Mouse (Mus musculus) E14TG2a.4 (cell line): ENCODE measurements at regions not wholly inside any gene's neighbourhood (a gene's known extent, or its start where the extent isn't known, plus 50 kb on each side); places are given as distances from the start of the nearest gene placed in this dataset.

Experiments
- H3K27me3 ChIP-seq: 2 replicates; pipeline ENCODE4 v1.6.1; 2014; ENCODE audit warnings: low read length, control low read depth; ENCODE audit not compliant: insufficient read depth
- H3K36me3 ChIP-seq: 2 replicates; pipeline ENCODE4 v1.6.1; 2014; ENCODE audit warnings: low read length, control low read depth; ENCODE audit not compliant: insufficient read depth
- H3K4me1 ChIP-seq: replicated peaks from 2 replicates; pipeline ENCODE4 v1.6.1; 2014; ENCODE audit warnings: low read depth, low read length, control low read depth
- H3K4me3 ChIP-seq: replicated peaks from 2 replicates; pipeline ENCODE4 v1.5.1; 2014; ENCODE audit warnings: mild to moderate bottlenecking, low read length
- H3K9me3 ChIP-seq: 2 replicates; pipeline ENCODE4 v1.6.1; 2014; ENCODE audit warnings: low read length, control low read depth
- CTCF ChIP-seq: conservative IDR thresholded peaks from 2 replicates; pipeline ENCODE4 v1.5.1; 2014; ENCODE audit warnings: low read length
- NANOG ChIP-seq: IDR thresholded peaks from 2 replicates; pipeline ENCODE4 v1.6.1; 2014; ENCODE audit warnings: borderline replicate concordance, low read length, mixed read lengths
- POU5F1 ChIP-seq: IDR thresholded peaks from 2 replicates; pipeline ENCODE4 v1.6.1; 2014; ENCODE audit warnings: low read length, borderline replicate concordance

DNA sequence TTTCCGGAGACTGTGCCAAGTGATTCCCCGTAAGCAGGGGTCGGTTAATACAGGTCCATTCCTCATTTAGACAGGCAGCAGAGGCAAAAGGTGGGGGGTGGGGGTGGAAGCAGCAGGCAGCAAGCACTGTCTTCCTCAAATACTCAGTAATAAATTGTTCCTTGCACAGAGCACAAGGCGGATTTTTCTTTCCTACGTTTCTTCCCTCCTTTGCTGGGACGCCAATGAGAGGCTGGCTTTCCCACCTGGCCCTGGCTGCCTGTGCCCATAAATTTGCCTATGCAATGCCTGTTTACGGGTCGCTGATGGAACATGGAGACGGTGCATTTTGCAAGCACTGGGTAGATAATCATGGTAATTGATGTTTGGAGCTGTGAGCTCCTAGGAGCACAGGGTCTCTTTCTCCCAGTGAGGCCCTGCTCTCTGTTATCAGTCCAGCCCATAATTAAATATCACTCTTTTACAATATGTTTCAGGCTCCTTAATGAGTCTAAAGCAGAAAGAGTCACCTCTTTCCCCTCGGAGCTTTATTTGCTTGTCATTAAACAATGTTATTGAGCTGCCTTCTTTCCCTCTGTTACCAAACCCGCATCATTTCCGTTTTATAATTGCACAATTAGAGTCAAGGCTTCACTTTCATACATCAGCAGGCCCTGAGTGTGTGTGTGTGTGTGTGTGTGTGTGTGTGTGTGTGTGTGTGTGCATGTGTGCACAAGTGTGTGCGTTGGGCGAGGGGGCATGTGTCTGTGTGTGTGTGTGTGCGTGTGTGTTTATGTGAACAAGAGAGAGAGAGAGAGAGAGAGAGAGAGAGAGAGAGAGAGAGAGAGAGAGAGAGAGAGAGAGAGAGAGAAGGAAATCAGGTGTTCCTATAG, 452.7 kb upstream of the Pou3f3 start:
- H3K9me3 ChIP-seq, result no peaks in the 10 kb centered on the region
- H3K4me1 ChIP-seq, result peaks cover 9% of the 10 kb centered on the region; the same call in 1 of the 2 replicates
- no peaks in the 10 kb centered on the region for H3K36me3 ChIP-seq
- TF ChIP-seq NANOG, result no peak
- no peak for TF ChIP-seq CTCF
- TF ChIP-seq POU5F1, result no peak
- 0 out of 2 replicates have a peak, but pooled peaks cover 4% of the 10 kb centered on the region for H3K27me3 ChIP-seq
- H3K4me3 ChIP-seq, result no peak overlapping the region

DNA sequence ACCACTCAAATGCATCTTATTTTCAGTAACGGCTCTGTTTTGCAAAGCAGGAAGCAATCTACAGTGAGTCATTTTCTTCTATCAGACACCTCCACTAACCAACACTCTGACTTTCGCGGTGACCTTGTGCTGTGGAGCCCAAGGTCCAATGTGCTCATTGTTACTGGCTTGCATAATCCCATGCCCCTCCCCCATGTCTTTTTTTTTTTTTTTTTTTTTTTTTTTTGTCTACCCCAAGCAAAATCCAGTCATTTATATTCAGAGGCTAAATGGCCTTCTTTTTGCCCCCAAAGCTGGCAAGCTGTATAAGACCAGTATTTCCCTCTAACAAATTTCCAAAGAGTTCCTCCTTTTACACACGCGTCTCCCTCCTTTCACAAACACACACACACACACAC, 452.1 kb upstream of the Pou3f3 start:
- Histone ChIP-seq H3K4me1 (peaks cover 9% of the 10 kb centered on the region; the same call in 1 of the 2 replicates), H3K36me3 (no peaks in the 10 kb centered on the region), H3K27me3 (0 out of 2 replicates have a peak, but pooled peaks cover 4% of the 10 kb centered on the region), H3K4me3 (no peak overlapping the region), H3K9me3 (no peaks in the 10 kb centered on the region)
- TF ChIP-seq NANOG (no peak), POU5F1 (no peak), CTCF (no peak)

DNA sequence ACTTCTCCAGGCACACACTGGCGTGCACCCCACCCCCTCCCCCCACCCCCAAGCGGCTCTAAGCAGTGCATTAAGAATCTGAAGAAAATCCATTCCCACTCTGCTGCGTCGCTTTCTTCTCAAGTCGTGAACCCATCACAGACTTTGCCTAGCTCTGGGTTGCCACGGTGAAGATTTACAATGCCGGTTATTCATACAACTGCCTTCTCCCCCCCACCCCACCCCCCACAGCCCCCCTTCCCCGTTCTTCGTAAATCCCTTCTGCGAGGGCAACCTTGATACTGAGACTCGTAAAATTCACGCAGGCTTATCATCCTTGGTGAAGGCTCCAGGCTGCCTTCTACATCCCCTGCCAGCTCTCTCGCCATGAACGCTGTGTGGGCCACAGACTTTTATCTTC, 451.7 kb upstream of the Pou3f3 start:
- TF ChIP-seq CTCF (no peak), NANOG (no peak), POU5F1 (no peak)
- no peaks in the 10 kb centered on the region for H3K36me3 ChIP-seq

DNA sequence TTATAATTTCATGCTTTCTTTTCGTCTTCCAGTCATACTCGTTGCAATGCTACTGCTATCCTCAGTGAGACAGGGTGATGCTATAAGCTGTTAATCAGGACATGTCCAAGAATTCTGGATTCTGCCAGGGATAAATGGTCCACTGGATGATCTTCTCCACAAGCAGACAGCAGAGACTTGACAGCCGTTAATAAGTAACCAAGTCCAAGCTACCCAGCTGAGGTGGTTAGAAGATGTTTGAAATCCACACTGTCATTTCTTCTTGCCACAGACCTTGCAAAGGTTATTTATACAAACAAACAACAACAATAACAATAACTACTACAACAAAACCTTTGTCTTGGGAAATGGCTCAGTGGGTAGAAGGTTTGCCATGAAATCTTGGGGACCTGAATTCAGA, 443.2 kb upstream of the Pou3f3 start:
- H3K27me3 ChIP-seq, result no peaks in the 10 kb centered on the region
- H3K4me3 ChIP-seq, result no peak overlapping the region
- no peak for TF ChIP-seq POU5F1
- no peak for TF ChIP-seq CTCF
- TF ChIP-seq NANOG, result no peak
- H3K36me3 ChIP-seq, result no peaks in the 10 kb centered on the region
- no peaks in the 10 kb centered on the region for H3K9me3 ChIP-seq
- H3K4me1 ChIP-seq, result no peaks in the 10 kb centered on the region

More for the DNA sequence above, 451.7 kb upstream of the Pou3f3 start:
- Histone ChIP-seq H3K4me1 (peaks cover 9% of the 10 kb centered on the region; the same call in 1 of the 2 replicates), H3K9me3 (no peaks in the 10 kb centered on the region), H3K27me3 (0 out of 2 replicates have a peak, but pooled peaks cover 4% of the 10 kb centered on the region), H3K4me3 (no peak overlapping the region)

DNA sequence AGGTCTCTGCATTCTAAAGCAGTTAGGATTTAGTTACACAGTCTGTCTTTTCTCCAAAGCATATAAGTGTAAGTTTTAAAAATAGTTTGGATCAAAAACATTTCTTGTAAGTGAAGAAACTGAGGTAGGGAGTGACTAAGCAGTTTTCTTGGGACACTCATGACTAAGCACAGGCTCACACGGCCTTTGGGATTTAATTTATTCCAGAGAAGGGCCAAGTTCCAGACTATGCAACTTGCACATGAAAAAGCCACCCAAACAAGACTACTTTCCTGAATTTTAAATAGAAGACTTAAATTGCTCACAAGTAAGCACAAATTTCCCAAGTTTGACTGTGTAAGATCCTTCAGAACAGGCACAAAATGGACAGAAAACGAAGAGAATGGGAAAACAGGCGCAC, 441.8 kb upstream of the Pou3f3 start:
- Histone ChIP-seq H3K4me1 (no peaks in the 10 kb centered on the region), H3K9me3 (no peaks in the 10 kb centered on the region), H3K4me3 (no peak overlapping the region), H3K36me3 (no peaks in the 10 kb centered on the region), H3K27me3 (no peaks in the 10 kb centered on the region)
- TF ChIP-seq CTCF (no peak), NANOG (no peak), POU5F1 (no peak)

DNA sequence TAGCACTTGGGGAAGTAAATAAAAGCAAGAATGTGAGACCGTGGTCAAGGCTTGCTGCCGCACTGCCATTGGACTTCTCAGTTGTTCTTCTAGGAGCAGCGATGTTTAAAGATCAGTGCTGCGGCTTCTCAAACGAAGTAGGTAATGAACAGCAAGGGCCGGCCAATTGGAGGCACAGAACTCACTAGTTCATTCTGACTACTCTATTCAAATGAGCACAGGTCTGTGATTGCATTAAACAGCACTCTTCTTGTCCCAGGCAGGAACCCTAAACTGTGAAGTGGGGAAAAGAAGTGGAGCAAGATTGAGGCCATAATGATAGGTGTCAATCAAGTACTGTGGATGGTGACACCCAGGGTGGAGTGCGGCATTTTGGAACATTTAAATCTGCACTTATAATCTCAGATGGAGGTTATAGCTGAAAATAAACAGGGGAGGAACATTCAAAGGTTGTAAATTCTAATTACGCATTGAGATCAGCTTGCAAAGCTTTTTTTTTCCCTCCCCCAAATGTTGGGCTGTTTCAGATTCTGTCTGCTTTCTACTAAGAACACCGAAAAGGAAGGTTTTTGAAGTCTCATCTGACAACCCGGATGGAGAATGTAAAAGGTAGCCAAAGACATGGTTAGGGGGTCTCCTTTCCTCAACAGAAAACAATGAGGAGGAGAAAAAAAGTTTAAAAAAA, 438.5 kb upstream of the Pou3f3 start:
- no peak overlapping the region for H3K4me3 ChIP-seq
- peaks cover 3% of the 10 kb centered on the region; the same call in 1 of the 2 replicates for H3K4me1 ChIP-seq
- H3K27me3 ChIP-seq, result no peaks in the 10 kb centered on the region
- no peaks in the 10 kb centered on the region for H3K9me3 ChIP-seq
- no peaks in the 10 kb centered on the region for H3K36me3 ChIP-seq
- TF ChIP-seq CTCF (no peak), NANOG (no peak), POU5F1 (no peak)

DNA sequence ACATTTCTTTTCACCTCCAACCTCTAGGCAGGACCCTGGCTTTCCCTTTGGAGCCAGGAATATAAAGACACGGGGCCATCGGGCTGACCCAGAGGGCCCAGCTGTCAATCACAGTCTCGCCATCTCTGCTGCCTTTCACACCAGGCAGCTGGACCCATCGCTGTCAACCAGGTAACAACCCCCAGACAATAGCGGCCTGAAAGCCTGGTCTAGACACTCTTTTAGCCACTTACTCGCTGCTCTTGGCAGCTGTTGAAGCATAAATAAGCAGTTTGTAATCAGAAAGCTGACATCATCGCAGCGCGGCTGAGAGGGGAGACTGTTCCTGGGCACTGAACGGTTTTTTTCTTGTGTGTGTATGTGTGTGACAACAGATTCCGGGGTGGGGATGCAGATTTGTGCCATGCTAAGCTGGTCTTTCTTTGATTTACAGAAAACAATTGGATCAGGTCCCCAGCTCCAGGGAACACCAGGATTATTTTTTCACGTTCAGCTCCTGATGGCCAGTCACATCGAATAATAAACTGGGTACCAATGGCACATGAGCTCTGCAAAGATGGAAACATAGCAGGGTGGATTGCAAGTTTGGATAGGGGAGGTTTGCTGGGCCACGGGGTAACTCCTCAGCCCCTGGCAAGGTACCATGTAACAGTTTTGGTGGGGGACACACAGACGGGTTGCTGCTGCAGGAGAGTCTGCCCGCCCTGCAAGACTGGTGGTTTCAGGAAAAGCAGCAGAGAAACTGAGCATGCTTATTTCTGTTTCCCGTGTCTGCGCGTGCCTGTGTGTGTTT, 437.6 kb upstream of the Pou3f3 start:
- no peaks in the 10 kb centered on the region for H3K27me3 ChIP-seq
- H3K4me3 ChIP-seq, result no peak overlapping the region
- no peaks in the 10 kb centered on the region for H3K36me3 ChIP-seq
- H3K4me1 ChIP-seq, result peaks cover 6% of the 10 kb centered on the region; the same call in 1 of the 2 replicates
- no peaks in the 10 kb centered on the region for H3K9me3 ChIP-seq
- no peak for TF ChIP-seq CTCF
- no peak for TF ChIP-seq NANOG
- no peak for TF ChIP-seq POU5F1

DNA sequence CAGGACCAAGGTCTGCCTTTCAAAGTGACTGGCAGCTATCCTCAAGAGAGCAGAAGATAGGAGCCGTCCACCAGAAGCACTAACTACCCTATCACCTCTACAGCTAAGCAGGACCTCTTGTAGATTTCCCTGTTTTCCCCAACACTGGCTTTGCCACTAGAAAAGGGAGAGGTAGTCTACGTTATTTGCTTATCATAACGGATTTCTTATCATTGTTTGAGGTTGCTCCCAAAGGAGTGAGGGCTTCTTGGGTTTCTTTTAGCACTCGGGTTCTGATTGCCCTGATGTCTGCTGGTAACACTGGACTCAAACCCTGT, 437.0 kb upstream of the Pou3f3 start:
- H3K36me3 ChIP-seq, result no peaks in the 10 kb centered on the region
- no peak overlapping the region for H3K4me3 ChIP-seq
- no peaks in the 10 kb centered on the region for H3K9me3 ChIP-seq
- H3K27me3 ChIP-seq, result no peaks in the 10 kb centered on the region
- peaks cover 6% of the 10 kb centered on the region; the same call in 1 of the 2 replicates for H3K4me1 ChIP-seq
- TF ChIP-seq POU5F1 (no peak), CTCF (no peak), NANOG (no peak)
